Mouse (Mus musculus) lung, embryonic 16.5 days (tissue): ENCODE measurements at regions not wholly inside any gene's neighbourhood (a gene's known extent, or its start where the extent isn't known, plus 50 kb on each side); places are given as distances from the start of the nearest gene placed in this dataset.

Source experiments
- ATAC-seq: fragments of 200-750 bp; cut with Nextera tagmentation; 2 replicates; pipeline ENCODE4 v1.8.0; 2017; ENCODE audit warnings: low read depth, mild to moderate bottlenecking, moderate library complexity
- H3K27ac ChIP-seq: fragments of 300-500 bp; sonication (generic); 2 replicates; pipeline ENCODE4 v1.5.1; 2014; ENCODE audit warnings: mild to moderate bottlenecking, control low read depth, low read length
- H3K27me3 ChIP-seq: fragments of 300-500 bp; sonication (generic); 2 replicates; pipeline ENCODE4 v1.6.1; 2014; ENCODE audit warnings: low read depth, low read length, mixed read lengths; ENCODE audit not compliant: control insufficient read depth, insufficient read depth
- H3K36me3 ChIP-seq: fragments of 300-500 bp; sonication (generic); 2 replicates; pipeline ENCODE4 v1.6.1; 2014; ENCODE audit warnings: low read length; ENCODE audit not compliant: control insufficient read depth, insufficient read depth
- H3K4me1 ChIP-seq: fragments of 300-500 bp; sonication (generic); replicated peaks from 2 replicates; pipeline ENCODE4 v1.6.1; 2014; ENCODE audit warnings: low read length, mixed read lengths; ENCODE audit not compliant: control insufficient read depth, insufficient read depth
- H3K4me2 ChIP-seq: fragments of 300-500 bp; sonication (generic); 2 replicates; pipeline ENCODE4 v1.6.1; 2014; ENCODE audit warnings: low read depth, low read length, control low read depth
- H3K4me3 ChIP-seq: fragments of 300-500 bp; sonication (generic); 2 replicates; pipeline ENCODE4 v1.5.1; 2014; ENCODE audit warnings: mild to moderate bottlenecking, low read length, control low read depth
- H3K9ac ChIP-seq: fragments of 300-500 bp; sonication (generic); 2 replicates; pipeline ENCODE4 v1.6.1; 2014; ENCODE audit warnings: low read length, control low read depth
- H3K9me3 ChIP-seq: fragments of 300-500 bp; sonication (generic); 2 replicates; pipeline ENCODE4 v1.6.1; 2016; ENCODE audit warnings: low read length; ENCODE audit not compliant: control insufficient read depth
- WGBS: fragments of 180-500 bp; shearing (Covaris S2); extraction: QIAGEN DNeasy Blood & Tissue Kit; methylation state at CpG from one replicate; pipeline ENCODE4 v1.1.7; 2014; 5-methylcytosine and 5-hydroxymethylcytosine counted together

DNA sequence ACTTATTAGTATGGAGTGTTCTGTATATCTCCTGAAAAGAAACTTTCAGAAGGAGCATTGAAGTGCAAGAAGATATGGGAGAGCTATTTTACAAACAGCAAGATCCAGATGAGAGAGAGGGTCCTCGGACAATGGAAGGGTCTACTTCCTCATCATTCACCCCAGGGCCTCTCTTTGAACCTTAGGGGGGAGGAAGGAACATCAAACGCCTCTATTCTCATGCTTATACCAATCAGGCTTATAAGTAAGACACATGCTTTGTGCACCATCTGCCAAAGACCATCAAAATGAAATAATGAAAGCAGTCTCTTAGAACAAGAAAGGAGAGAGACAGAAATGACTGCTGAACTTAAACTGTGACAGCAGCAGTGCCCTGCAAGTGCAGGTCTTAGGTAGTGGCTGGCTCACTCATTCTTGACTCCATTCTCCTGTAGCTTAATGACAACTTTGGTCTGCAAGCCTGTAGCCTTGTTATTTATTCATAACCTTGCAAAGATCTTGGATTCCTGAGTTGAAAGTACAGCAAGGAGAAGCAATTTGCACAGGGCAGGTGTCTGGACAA, 424.5 kb downstream of the Plk2 start:
- Histone ChIP-seq H3K4me1 (no peaks in the 10 kb centered on the region), H3K9me3 (no peaks in the 10 kb centered on the region), H3K9ac (no peak overlapping the region), H3K4me3 (no peak overlapping the region), H3K27me3 (no peaks in the 10 kb centered on the region), H3K4me2 (no peak overlapping the region), H3K36me3 (no peaks in the 10 kb centered on the region), H3K27ac (no peak overlapping the region)
- WGBS, result 54% methylated on average over 2 of the region's 2 CpGs
- ATAC-seq, result no peak

DNA sequence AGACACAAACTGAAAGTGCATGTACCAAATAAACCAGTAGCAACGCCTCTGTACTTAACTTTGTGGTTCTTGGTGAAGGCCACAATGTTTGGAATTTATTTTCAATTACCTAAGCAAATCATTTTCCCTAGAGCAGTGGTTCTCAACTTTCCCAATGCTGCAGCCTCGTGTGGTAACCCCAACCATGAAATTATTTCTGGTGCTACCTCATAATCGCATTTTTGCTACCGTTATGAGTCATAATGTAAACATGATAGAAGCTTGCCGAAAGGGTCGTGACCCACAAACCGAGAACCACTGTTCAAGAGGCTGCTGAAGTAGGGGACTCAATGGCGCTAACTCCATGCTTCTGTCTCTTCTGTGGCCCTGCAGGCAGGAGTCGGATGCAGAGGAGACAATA, 429.9 kb upstream of the Actbl2 start:
- H3K4me2 ChIP-seq, result no peak overlapping the region
- H3K27ac ChIP-seq, result no peak overlapping the region
- no peaks in the 10 kb centered on the region for H3K27me3 ChIP-seq
- 50% methylated on average over 9 of the region's 9 CpGs for WGBS
- no peak for ATAC-seq
- H3K4me1 ChIP-seq, result no peaks in the 10 kb centered on the region
- H3K9me3 ChIP-seq, result no peaks in the 10 kb centered on the region
- no peaks in the 10 kb centered on the region for H3K36me3 ChIP-seq
- no peak overlapping the region for H3K9ac ChIP-seq
- no peak overlapping the region for H3K4me3 ChIP-seq

- 33% methylated on average over 5 of the region's 5 CpGs for WGBS
- Histone ChIP-seq H3K27ac (no peak overlapping the region), H3K27me3 (no peaks in the 10 kb centered on the region), H3K4me1 (peaks cover 5% of the 10 kb centered on the region; the same call in 1 of the 2 replicates), H3K36me3 (no peaks in the 10 kb centered on the region), H3K9ac (no peak overlapping the region), H3K4me2 (no peak overlapping the region), H3K9me3 (no peaks in the 10 kb centered on the region), H3K4me3 (no peak overlapping the region)
- no peak for ATAC-seq
Measured at GRCm38 (mm10) chr13:110832442-110832841, 422.4 kb upstream of the Actbl2 start.

DNA sequence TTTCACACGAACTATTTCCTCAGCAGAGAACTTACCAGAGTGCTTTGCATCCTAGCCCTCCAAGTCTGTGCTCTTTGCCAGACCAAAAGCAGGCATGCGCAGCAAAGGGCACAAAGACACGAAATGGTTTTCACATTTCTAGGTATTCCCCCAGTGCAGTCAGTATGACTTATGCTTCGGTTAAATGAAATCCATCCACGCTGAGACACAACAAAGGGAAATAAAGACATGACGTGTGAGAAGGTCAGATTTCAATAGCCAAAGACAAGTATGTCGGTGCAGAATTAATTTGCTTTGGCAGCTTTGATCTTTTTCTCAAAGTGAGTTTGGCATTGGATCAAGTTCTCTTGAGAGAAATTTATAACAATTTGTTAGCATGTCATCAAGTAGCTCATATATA, 417.9 kb upstream of the Actbl2 start:
- Histone ChIP-seq H3K36me3 (no peaks in the 10 kb centered on the region), H3K27ac (no peak overlapping the region), H3K4me1 (peaks cover 5% of the 10 kb centered on the region; the same call in 1 of the 2 replicates), H3K9me3 (no peaks in the 10 kb centered on the region), H3K9ac (no peak overlapping the region), H3K4me2 (no peak overlapping the region), H3K4me3 (no peak overlapping the region), H3K27me3 (no peaks in the 10 kb centered on the region)
- ATAC-seq, result no peak
- 37% methylated on average over 7 of the region's 7 CpGs for WGBS

DNA sequence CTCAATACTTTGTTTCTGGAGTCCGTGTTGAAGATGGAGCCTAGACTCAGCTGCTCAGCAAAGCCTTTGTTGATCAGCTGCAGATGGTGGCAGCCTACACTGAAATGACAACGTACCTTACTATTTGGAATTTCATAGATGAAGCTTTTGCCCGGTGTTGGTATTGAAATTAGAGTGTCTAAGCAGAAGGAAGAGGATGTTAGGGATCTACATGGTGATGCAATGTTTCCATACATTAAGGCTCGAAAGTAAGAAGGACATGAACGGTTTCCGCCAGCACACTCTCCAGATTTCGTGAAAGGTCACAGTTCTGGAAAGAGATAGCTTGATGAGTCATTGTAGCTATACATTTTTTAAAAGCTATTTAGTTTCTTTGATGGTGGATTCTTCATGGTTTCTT, 412.9 kb upstream of the Actbl2 start:
- Histone ChIP-seq H3K27ac (no peak overlapping the region), H3K4me2 (no peak overlapping the region), H3K4me3 (no peak overlapping the region), H3K9ac (no peak overlapping the region), H3K27me3 (no peaks in the 10 kb centered on the region), H3K36me3 (no peaks in the 10 kb centered on the region), H3K4me1 (no peaks in the 10 kb centered on the region), H3K9me3 (peaks cover 5% of the 10 kb centered on the region; the same call in 1 of the 2 replicates)
- 89% methylated on average over 7 of the region's 7 CpGs for WGBS
- ATAC-seq, result no peak

DNA sequence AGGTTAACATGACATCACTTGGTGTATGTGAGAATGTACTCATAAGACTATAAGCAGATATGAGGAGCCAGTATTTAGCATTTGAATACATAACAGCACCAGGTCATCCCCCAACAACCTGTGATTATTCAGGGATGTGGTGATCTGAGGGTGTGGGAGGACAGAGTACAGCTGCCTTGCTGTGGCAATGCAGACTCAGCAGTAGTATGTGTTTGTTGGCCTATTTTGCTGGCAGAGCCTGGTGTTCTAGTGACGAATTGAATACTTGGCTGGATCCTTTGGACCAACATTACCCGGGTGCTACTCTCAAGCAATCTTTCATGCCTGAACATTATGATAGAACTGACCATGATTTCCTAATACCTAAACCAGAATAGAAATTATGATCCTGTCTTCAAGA, 409.1 kb upstream of the Actbl2 start:
- 52% methylated on average over 2 of the region's 2 CpGs for WGBS
- ATAC-seq, result peak; percentile 83

GRCm38 (mm10) chr13:110852996-110853727, 401.7 kb upstream of the Actbl2 start:
- WGBS, result 48% methylated on average over 2 of the region's 2 CpGs
- Histone ChIP-seq H3K9ac (no peak overlapping the region), H3K4me3 (no peak overlapping the region), H3K36me3 (no peaks in the 10 kb centered on the region), H3K4me1 (no peaks in the 10 kb centered on the region; the same call in 1 of the 2 replicates), H3K27me3 (no peaks in the 10 kb centered on the region), H3K27ac (no peak overlapping the region), H3K4me2 (no peak overlapping the region), H3K9me3 (no peaks in the 10 kb centered on the region)
- ATAC-seq, result no peak

More for the DNA sequence above, 409.1 kb upstream of the Actbl2 start:
- no peak overlapping the region for H3K9ac ChIP-seq
- no peak overlapping the region for H3K4me2 ChIP-seq
- H3K27me3 ChIP-seq, result no peaks in the 10 kb centered on the region
- no peak overlapping the region for H3K4me3 ChIP-seq
- no peak overlapping the region for H3K27ac ChIP-seq
- peaks cover 5% of the 10 kb centered on the region; the same call in 1 of the 2 replicates for H3K9me3 ChIP-seq
- no peaks in the 10 kb centered on the region for H3K36me3 ChIP-seq
- no peaks in the 10 kb centered on the region for H3K4me1 ChIP-seq

DNA sequence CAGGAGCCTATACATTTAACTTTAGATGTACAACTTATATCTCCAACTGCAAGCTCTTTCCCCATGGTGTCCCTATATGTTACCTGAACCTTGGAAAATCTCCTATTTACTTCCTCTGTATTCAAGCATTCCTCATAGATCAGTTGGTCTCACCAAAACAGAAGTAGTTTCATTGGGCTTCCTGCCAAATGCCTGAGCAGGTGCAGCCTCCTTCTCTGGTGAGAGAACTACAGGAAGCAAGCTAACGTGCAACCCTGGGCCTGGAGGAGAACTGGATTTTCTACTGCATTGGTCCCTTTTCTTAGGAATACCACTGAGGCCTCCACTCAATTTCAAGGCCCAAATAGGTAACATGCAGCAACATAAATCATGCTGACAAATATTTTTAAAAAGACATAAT, 400.6 kb upstream of the Actbl2 start:
- Histone ChIP-seq H3K9ac (no peak overlapping the region), H3K4me1 (no peaks in the 10 kb centered on the region; the same call in 1 of the 2 replicates), H3K4me2 (no peak overlapping the region), H3K9me3 (no peaks in the 10 kb centered on the region), H3K36me3 (no peaks in the 10 kb centered on the region), H3K4me3 (no peak overlapping the region), H3K27me3 (no peaks in the 10 kb centered on the region), H3K27ac (no peak overlapping the region)
- ATAC-seq, result no peak
- WGBS, result 38% methylated on average over 1 of the region's 1 CpGs

DNA sequence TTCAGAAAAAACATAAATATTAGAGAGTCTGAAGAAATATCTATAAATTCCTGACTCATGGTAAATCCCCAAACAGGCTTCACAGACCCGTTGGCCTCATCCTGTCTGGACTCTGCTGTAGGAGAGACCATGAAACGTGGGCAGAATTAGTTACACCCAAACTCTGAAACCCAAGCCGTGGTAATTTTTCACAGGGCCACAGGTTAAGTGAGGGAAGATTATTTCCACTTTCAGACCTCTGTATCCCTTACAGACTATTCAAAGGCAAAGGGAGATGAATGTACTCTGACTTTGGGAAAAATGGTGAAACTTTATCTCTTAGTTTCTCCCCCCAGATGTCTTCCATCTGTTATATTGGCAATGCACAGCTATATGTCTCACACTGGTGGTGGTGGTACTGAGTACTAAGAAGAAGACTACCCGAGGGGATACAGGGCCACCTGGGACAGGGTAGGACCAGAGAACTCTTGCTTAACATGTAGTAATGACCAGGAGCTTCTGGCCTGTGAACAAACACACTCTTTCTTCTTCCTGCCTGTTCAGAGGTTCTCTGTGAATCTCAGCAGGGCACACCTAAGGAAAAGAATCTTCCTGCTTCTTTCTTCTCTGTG, 388.8 kb upstream of the Actbl2 start:
- WGBS, result 68% methylated on average over 4 of the region's 4 CpGs

More for the DNA sequence above, 388.8 kb upstream of the Actbl2 start:
- no peaks in the 10 kb centered on the region for H3K36me3 ChIP-seq
- no peak overlapping the region for H3K27ac ChIP-seq
- H3K9ac ChIP-seq, result no peak overlapping the region
- no peak for ATAC-seq
- H3K4me3 ChIP-seq, result no peak overlapping the region
- no peak overlapping the region for H3K4me2 ChIP-seq
- no peaks in the 10 kb centered on the region for H3K27me3 ChIP-seq
- no peaks in the 10 kb centered on the region for H3K4me1 ChIP-seq
- no peaks in the 10 kb centered on the region for H3K9me3 ChIP-seq
